Mouse (Mus musculus): ENCODE data around the gene Atp6v0a2.

DNA sequence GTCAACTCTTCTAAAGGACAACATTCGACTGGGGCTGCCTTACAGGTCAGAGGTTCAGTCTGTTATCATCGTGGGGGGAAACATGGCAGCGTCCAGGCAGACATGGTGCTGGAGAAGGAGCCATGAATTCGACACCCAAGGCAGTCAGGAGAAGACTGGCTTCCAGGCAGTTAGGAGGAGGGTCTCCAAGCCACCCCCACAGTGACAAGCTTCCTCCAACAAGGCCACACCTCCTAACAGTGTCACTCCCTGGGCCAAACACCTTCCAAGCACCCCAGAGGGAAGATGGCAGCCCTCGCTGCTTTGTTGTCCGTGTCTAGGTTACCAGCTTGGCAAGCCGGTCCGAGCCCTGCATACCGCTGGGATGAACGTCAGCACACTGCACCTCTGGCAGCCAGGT lies 9.7 kb upstream of the Atp6v0a2 start:
- TF ChIP-seq CTCF (IDR thresholded peaks at IDR 0.05) (no peak), POLR2A (IDR thresholded peaks at IDR 0.05; ENCODE audit: insufficient read depth, low read depth, low read length) (no peak)

Measured in heart, adult 2 months (tissue).